Mouse (Mus musculus): ENCODE results near the gene Btbd35f23. TPM values are rescaled to one million over a fixed set of nuclear protein-coding genes. Genes with fewer than 3 reads are reported as not detected.

Gene Btbd35f23
- polyA plus RNA-seq (2012; fragmentation: generic; extraction: Trizol) = not detected

GRCm38 (mm10) chrX:3076575-3076974 lies at the start of gene Btbd35f23:
Gene Btbd35f23 (plus strand): TSS chrX:3076875.

Other genes with a start within 250 kb of the Btbd35f23 start
- not detected for gene Btbd35f24, start 119.0 kb downstream of the Btbd35f23 start, polyA plus RNA-seq (2012; fragmentation: generic; extraction: Trizol)